Mouse (Mus musculus): Measurements from ENCODE around the gene Ssr3.
"Not testable (repeated sequence)": the region's sequence is repeated elsewhere in the genome, so short reads cannot be mapped to it uniquely, and the experiment has no call there.

Ssr3 gene

DNA sequence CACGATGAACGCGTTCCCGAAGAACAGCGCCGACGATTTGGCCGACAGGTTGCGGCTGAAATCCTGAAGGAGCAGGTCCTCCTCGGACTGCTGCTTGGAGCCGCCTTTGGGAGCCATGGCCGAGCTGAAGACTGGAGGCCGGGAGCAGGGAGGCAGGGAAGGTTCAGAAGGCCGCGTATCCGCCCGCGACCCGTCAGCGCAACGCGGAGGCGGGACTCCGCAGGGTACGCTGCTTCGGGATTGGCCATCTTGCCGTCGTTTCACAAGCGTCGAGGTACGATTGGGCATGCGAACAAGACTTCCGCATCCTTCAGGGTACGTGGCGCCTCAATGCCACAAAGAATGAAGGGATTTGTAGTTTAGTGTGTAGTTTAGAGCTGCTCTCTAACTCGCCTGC, at the start of gene Ssr3:
Ssr3 (minus strand) TSS at position 203 of the 397 bp plus-strand sequence.
- peak; percentile 97 to 99 for DNase-seq

DNA sequence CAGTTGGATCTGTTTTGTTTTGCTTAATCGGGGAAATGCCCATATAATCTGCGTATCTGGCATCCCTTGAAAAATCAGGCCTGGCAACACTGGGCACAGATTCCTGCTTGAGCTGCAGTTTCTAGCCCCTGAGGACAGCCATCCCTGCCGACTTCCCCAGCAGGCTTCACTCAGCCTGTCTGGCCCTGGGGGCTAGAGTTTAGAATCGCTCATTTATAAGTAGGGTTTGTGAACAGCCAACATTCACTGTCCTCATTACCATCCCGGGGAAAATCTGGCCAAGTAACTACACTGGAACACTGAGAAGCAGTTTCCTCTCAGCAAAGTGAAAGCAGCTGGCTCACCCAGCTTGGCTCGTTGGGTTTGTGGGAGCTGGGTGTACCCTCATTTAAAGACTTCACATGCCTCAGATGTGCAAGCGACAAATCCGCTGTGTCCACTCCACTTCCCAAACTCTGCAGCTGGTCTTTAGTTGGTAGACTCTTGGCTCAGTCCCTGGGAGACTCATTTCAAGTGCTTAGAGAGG, 49.2 kb upstream of the Ssr3 start:
- DNase-seq: peak; percentile 21 to 42

DNA sequence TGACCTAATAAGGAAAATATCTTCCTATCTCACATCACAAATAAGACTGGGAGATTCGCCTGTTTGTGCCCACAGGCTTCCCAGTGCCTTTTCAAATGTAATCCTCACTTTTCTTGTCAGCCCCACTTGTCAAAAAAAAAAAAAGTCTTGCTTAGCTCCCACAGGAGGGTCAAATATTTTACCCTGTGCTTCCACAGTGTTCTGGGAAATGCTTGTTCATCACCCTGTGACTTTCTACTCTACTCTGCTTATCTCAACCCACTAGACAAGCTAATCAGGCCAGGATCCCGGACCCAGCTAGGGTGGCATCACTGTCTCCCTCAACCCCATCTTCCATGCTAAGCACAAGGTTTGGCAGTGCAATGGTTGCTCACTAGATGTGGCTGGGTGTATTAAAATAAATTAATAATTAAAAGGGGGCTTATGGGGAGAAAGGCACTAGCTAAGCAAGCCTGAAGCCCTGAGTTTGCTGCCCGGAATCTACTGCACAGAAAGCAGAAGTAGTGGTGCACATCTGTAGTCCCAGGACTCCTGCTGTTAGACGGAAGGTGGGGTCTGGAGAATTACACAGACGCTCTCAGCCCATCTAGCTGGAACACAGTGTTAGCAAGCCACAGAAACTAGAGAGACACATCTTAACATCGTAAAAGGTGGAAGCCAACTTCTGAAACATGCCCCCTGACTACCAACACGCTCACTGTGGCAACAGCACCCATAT, 46.2 kb upstream of the Ssr3 start:
- DNase-seq: no peak

DNA sequence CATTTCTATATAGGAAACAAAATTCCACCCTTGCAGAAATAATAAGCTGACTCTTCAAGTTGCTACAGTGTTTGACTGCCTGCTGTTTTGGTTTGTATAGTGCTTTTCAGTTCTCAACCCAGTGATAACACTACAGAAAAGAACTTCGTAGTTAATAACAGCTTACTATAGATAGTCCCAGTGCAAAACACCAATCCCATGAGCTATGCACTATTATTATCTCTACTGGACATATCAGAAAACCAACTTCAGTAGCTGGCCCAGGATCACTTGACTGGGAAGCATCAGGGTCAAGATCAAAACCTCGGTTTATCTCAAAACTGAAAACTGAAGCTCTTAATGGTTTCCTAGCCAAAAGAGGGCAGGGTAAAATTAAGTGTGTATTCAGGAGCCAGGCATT, 43.4 kb upstream of the Ssr3 start:
- DNase-seq: no peak

DNA sequence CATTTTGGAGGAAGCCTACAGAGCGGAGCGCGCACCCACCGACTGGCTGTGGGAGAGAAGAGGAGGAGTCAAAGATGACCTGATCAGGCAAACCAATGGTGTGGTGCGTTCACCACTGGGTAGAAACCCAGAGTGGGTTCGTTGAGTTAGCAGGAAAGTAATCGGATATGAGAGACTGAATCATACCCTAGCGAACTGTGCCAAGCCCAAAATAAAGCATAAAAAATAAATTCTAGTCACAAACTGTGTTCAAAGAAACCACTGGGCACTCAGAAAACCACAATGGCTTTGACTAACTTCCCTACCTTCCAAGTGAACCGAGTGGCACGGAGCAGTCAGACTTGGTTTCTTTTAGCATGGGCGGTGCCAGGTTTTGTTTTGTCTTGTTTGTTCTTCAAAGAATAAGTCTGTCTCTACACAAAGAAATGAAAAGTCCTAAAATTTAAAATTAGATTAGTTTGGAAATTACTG, 42.7 kb upstream of the Ssr3 start:
- DNase-seq: no peak

DNA sequence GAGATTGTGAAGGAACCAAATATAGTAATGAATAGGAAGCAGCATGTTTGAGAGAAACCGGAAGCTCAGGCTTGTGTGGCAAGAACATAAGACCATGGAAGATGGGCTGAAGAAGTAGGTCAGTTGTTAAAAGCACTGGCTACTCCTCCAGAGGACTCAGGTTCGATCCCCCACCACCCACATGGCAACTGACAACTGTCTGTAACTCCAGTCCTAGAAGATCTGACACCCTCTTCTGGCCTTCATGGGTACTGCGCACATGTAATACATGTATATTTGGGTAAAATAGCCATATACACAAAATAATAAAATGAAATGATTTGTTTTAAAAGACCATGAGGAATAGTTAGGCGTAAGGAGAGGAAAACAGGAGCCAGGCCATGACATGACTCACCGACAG, 39.8 kb upstream of the Ssr3 start:
- no peak for DNase-seq

DNA sequence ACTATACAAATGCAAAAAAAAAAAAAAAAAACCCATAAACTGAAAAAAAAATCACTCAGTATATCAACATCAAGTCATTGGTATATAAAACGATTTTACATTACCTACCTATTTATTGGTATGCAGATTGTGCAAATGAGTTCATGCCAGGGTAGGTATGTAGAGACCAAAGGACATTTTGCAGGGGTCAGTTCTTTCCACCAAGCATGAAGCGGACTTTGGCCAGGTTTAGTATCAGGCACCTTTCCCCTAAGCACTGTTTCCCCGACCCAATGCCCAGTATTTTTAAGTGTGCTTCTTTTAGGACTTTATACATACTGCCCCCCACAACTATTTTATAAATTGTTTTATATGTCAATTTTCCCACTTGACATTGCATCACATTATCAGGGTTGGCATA, 27.3 kb upstream of the Ssr3 start:
- DNase-seq: peak; percentile 38 to 49

DNA sequence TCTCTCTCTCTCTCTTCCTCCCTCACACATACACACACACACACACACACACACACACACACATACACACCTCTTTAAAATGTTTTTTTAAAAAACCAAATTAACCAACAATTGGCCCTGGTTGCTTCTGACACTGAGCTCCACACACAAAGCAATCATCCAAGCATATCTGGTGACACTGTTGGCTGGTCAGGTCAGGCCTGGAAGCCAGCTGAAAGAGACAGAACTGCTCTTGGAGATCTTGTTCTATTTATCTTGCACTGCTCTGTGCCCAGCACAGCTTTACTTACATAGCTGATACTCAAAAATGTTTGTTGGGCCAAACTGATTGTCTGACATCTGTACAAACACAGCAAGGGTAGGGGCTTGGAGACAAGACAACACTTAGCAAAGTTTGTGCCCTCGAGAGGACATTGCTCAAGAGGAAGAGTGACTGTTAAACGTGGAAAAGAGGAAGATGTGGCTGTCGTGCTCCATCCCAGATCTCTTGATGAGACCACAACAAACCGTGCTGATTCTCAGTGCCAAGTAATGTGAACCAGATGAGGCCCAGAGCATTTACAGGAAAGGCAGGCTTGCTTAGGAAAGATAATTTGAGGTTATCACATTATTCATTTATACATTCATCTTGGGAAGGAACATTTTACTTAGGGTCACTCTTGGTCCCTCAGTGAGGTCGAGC, 25.6 kb upstream of the Ssr3 start:
- no peak for DNase-seq

DNA sequence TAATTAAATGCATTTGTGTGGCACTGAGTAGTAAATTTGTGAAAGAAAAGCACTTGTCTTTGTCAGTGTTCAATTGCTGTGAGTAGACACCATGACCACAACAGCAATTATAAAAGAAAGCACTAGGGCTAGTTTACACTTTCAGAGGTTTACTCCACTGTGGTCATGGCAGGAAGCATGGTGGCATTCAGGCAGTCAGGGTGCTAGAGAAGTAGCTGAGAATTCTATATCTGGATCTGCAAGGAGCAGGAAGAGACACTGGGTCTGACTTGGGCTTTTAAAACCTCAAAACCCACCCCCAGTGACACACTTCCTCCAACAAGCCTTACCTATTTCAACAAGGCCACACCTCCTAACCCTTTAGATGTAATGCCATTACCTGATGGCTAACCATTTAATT, 24.1 kb upstream of the Ssr3 start:
- DNase-seq: no peak

DNA sequence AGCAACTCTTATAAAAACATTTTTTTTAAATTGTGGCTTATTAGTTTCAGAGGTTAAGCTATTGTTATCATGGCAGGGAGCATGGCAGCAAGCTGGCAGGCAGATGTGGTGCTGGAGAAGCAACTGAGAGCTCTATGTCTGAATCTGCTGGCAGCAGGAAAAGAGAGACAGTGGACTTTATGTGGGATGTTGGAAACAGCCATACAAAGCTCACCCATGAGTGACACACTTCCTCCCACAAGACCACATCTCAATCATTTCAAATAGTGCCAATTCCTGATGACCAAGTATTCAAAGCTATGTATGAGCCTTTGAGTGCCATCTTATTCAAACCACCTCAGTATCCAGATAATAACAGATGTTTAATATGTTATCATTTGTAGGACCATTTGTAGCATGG, 15.5 kb upstream of the Ssr3 start:
- DNase-seq: no peak

DNA sequence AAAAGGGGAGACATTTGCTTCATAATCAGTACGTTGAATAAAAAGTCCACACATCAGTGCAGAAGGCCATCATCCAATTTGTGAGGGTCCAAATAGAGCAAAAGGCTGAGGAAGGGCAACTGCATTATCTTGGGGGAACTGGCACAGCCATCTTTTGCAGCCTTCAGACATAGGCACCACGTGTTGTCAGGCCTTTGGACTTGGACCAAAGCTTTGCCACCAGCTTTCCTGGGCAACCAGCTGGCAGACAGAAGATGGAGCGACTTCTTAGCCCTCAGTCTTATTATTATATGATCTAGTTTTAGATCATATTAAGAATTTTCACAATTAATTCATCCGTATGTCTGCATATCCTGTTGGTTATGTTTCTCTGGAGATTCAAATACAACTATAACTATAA, 13.4 kb upstream of the Ssr3 start:
- DNase-seq: no peak

DNA sequence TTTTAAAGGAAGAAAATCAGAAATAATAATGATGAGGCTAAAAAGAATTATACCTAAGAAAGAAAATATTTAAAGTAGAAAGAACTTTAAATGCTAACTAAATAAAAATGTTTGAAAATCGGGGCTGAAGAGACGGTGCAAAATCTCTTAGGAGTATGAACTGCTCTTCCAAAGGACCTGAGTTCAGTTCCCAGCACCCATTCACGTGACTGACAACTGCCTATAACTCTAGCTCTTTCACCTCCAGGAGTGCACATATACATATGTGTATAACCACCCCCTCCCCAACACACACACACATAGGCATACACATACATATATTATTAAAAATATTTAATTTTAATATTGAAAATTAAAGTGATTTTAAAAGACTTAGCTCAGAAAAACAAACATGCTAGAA, 5.1 kb upstream of the Ssr3 start:
- no peak for DNase-seq

DNA sequence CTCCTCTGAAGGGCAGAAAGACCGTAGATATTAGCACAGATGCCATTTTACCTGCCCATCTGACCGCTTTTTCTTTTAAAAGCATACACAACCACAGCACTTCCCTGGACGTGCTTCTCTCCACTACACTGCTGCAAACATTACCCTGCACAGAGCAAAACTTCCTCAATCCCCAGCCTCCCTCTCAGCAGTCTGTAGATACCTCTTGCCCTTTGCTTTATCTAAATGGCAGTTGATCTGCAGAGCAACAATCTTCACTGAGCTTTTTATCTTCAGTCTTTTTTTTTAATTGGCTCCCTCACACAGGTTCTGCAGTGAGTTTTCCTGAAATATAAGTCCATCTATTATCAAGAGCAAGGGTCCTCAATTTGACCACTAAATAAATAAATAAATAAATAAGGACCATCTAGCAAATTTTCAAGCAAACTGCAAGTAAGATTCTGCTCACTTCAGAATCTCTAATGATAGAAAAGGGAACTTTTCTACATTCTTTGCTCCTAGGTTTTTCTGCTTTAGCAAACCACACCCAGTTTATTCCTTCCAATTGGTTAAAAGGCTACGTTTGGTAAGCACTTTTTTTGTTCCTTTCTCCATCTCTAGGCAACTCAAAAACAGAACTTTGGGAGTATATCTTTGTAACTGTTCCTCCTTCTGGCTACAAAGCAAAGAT, 4.5 kb upstream of the Ssr3 start:
- DNase-seq: no peak

DNA sequence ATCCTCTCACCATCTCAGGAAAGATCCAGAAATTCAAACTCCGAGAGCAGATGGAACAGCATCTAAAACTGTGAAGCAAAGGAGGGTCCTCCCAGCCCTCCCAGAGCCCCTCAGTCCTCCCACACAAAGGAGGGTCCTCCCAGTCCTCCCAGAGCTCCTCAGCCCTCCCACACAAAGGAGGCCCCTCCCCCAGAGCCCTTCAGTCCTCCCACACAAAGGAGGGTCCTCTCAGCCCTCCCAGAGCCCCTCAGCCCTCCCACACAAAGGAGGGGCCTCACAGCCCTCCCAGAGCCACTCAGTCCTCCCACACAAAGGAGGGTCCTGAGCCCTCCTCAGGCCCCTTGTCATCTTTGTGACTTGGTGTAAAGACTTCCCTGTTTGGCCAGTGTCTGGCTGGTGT, 2.7 kb upstream of the Ssr3 start:
- DNase-seq: not testable (repeated sequence)

DNA sequence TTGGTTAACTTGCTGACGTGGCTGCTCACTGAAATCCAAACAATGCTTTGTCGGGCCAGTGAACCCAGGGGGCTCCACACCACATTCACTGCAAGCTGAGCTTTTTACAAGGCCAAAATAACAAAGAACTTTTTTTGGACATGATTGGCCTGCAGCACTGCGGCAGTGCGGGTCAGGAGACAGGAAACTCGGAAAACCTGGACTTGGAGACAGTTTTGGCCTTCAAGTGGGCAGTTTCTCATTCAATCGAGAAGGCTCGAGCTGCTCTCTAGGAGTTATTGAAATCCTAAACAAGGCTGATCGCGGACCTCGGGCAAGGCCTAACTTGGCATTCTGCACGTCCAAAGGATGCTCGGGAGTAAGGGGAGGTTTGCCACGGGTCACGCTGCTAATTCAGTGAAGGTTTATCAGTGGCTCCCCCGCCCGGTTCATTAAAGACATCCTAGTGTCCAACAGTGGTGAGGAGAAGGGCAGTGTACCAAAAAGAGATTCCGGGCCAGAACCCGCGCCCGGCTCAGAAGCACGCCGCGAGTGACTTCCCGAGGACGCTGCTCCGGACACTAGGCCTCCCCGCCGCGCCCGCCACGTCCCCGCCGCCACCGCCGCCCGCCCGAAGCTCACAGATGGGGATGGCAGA, 521 bp downstream of the Ssr3 start:
- DNase-seq: peak; percentile 19 to 48

DNA sequence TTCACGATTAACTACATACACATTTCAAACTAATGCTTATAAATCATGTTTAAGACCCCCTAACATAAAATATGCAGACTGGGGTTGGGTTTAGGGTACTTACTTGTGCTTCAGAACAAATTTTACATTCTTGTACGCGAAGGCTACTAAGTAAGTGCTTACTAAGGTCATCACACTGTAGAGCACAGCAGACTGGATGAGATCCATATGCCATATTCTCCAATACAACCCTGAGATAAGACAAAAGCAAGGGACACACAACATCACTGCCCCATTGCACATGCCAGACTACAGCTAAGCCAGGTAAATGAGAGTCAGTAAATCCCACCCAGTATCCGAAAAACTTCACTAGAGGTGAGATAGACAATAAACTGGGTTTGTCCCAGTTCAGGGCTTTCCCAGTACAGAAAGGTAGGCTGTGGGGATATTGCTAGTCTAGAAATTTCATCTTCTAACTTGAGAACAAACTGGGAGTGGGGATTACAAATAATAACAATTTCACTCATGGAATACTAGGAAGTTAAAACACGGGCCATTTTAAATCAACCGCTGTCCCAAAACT, 1.1 kb downstream of the Ssr3 start:
- no peak for DNase-seq

DNA sequence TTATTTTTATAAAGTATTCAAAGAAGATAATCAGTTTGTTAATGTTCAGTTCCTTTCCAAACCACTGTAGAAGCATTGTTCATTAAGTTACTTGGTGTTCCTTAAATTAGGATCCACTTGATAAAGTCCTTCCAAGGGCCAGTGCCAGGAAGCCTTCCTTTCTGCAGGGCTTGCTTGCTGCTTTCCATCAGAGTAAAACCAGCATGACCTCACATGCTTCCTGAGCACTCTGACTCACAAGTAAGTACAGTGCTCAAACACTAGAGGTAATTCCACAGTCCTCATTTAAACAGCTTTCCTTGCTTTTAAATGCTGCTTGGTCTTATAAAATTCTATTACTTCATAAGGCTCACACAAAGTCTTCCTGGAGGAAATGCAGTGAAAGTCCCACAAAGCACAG, 6.7 kb downstream of the Ssr3 start:
- DNase-seq: no peak

DNA sequence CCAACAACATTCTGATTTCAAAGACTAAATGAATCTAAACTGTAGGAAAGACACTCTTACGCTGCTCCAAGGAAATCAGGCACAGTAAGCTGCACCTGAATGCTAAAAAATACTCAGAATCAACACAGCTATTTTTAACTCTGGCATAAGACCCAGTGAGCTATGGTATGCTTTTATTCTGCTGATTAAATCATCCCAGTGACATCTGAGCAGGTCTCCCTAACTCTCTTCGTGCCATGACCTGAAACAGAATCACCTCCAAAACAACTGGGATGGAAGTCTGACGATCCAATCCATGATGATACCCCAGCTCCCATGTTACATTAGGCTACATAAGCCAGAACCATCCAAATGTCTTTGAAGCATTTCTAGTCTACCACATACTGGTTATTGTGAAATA, 8.0 kb downstream of the Ssr3 start:
- no peak for DNase-seq

DNA sequence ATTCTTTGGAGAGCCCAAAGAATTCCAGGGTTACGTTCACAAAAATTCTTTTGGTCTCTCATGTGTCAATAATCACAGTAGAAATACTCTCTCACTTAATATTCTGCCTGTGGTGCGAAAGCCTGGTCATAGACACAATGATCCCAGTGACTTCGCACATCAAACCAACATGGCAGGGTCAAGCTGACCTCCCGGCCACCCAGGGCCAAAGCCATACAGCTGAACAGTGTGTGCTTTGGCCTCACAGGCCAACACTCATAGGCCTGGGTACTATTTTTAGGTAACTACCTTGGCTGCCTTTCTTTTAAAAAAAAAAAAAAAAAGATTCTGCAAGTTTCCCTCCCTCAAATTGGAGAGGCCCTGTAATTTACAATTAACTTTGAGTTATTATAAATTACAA, 11.3 kb downstream of the Ssr3 start:
- DNase-seq: no peak

DNA sequence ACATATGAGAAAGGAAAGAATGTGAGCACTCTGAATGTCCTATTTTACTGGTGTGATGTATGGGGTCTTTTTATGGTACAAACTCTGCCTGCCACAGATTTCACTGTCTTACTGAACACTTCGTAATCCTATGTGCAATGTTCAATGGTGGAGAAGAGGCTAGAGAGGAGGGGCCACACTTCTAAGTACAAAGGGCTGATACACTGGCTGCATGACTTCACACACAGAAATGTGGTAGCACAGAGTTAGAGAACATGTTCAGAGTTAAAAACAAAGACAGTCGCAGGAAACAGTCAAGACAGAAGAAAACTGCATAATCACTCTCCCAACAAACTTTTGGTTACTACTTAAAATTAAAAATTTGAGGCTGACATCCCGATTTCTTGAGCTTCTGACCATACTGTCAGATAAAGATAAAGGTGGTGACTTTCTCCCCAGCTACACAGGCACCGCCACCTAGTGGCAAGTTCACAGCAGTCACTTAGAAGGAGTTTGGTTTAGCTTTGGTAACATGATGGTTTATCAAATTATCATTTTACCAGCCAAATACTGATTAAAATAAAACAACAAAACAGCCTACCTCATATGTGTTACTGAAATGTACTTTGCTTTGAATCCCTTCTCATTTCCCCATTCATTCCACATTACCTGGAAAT, 12.4 kb downstream of the Ssr3 start:
- DNase-seq: peak; percentile 48 to 63

DNA sequence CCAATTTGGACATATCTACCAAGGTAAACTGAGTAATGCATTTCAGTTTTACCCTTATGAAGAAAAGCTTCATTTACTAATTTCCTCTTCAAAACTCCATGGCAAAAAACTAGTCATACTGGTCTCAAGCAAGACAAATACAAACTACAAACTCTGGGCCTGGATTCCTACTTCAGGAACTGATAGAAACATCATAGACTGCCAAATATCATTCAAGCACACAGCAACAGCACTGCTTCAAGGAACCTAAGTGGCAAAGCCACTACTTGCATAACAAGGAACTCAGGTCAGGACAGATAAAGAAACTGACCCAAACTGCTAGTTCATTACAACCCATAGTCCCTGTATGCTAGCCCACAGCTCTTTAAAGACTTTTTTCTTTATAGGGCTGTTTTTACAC, 13.7 kb downstream of the Ssr3 start:
- DNase-seq: no peak

DNA sequence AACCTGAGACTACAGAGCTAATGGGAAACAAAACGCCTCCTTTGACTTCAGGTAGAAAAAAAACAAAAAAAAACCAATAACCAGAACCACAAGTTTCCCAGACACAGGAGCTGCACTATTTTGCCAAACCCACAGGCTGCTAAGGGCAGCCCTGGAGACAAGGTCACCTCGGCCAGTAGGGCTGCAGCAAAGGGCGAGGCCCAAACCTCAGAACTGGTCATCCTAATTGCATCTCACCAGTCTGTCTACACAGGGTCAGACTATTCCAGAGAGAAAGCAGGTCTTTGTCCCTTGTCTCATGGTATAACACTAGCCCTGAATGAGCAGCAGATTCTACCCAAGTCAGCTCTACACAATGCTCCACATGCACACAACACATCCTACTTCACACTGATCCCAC, 17.7 kb downstream of the Ssr3 start:
- DNase-seq: no peak
